Mouse (Mus musculus) limb, embryonic 11.5 days (tissue): ENCODE results near the gene Smu1. TPM values are rescaled to one million over a fixed set of nuclear protein-coding genes. Genes with fewer than 3 reads are reported as not detected.

ENCODE experiments used
- ATAC-seq: fragments of 200-750 bp; cut with Nextera tagmentation; 2 replicates; pipeline ENCODE4 v1.8.0; 2017; ENCODE audit warnings: low read depth; ENCODE audit not compliant: insufficient number of reproducible peaks, low FRiP score, low TSS enrichment
- DNase-seq: peaks from one replicate; pipeline ENCODE4 v3.0.0-alpha.2; 2015; ENCODE audit warnings: low spot score
- H3K27ac ChIP-seq: fragments of 300-500 bp; sonication (generic); replicated peaks from 2 replicates; pipeline ENCODE4 v1.5.1; 2014; ENCODE audit warnings: low read depth, mild to moderate bottlenecking, low read length
- H3K27me3 ChIP-seq: fragments of 300-500 bp; sonication (generic); 2 replicates; pipeline ENCODE4 v1.6.1; 2014; ENCODE audit warnings: mild to moderate bottlenecking, low read length, mixed read lengths; ENCODE audit not compliant: control insufficient read depth, insufficient read depth
- H3K36me3 ChIP-seq: fragments of 300-500 bp; sonication (generic); 2 replicates; pipeline ENCODE4 v1.6.1; 2014; ENCODE audit warnings: mild to moderate bottlenecking, low read length, moderate library complexity, mixed read lengths; ENCODE audit not compliant: control insufficient read depth, insufficient read depth
- H3K4me1 ChIP-seq: fragments of 300-500 bp; sonication (generic); 2 replicates; pipeline ENCODE4 v1.6.1; 2014; ENCODE audit warnings: low read length, mixed read lengths; ENCODE audit not compliant: control insufficient read depth, insufficient read depth
- H3K4me2 ChIP-seq: fragments of 300-500 bp; sonication (generic); 2 replicates; pipeline ENCODE4 v1.6.1; 2014; ENCODE audit warnings: low read depth, mild to moderate bottlenecking, moderate library complexity; ENCODE audit not compliant: severe bottlenecking
- H3K4me3 ChIP-seq: fragments of 300-500 bp; sonication (generic); 2 replicates; pipeline ENCODE4 v1.5.1; 2014; ENCODE audit warnings: low read depth, low read length
- H3K9ac ChIP-seq: fragments of 300-500 bp; sonication (generic); 2 replicates; pipeline ENCODE4 v1.6.1; 2014; ENCODE audit warnings: mild to moderate bottlenecking, low read length
- H3K9me3 ChIP-seq: fragments of 300-500 bp; sonication (generic); 2 replicates; pipeline ENCODE4 v1.6.1; 2016; ENCODE audit warnings: low read length; ENCODE audit not compliant: control insufficient read depth
- WGBS: fragments of 180-500 bp; shearing (Covaris S2); extraction: QIAGEN DNeasy Blood & Tissue Kit; methylation state at CpG from one replicate; pipeline ENCODE4 v1.1.7; 2014; 5-methylcytosine and 5-hydroxymethylcytosine counted together
- polyA plus RNA-seq: library from polyadenylated mRNA; unstranded; fragments of >200 nt; fragmentation: Nextera tagmentation; extraction: Ambion mirVana; gene quantifications from 2 replicates; pipeline ENCODE4 v1.2.1, GENCODE M21; 2014

The Smu1 gene
- polyA plus RNA-seq, 1 experiment from 2014 or later = 185 TPM

GRCm38 (mm10) chr4:40794320-40794719, 36.6 kb upstream of the Smu1 start:
- no peaks in the 10 kb centered on the region for H3K36me3 ChIP-seq
- no peak overlapping the region for H3K9ac ChIP-seq
- DNase-seq = no peak

GRCm38 (mm10) chr4:40791176-40791575, 33.5 kb upstream of the Smu1 start:
- no peak for ATAC-seq
- WGBS = 93% methylated on average over 4 of the region's 4 CpGs

More at GRCm38 (mm10) chr4:40794320-40794719, 36.6 kb upstream of the Smu1 start:
- Histone ChIP-seq H3K4me2 (no peak overlapping the region), H3K27me3 (no peaks in the 10 kb centered on the region), H3K27ac (no peak overlapping the region), H3K4me3 (no peak overlapping the region), H3K9me3 (no peaks in the 10 kb centered on the region; the same call in 1 of the 2 replicates), H3K4me1 (no peaks in the 10 kb centered on the region)
- ATAC-seq = no peak

GRCm38 (mm10) chr4:40786578-40786977, 28.9 kb upstream of the Smu1 start:
- no peak for ATAC-seq

More at GRCm38 (mm10) chr4:40791176-40791575, 33.5 kb upstream of the Smu1 start:
- Histone ChIP-seq H3K27ac (no peak overlapping the region), H3K9ac (no peak overlapping the region), H3K27me3 (no peaks in the 10 kb centered on the region), H3K9me3 (no peaks in the 10 kb centered on the region; the same call in 1 of the 2 replicates), H3K4me2 (no peak overlapping the region), H3K4me3 (no peak overlapping the region), H3K36me3 (no peaks in the 10 kb centered on the region), H3K4me1 (no peaks in the 10 kb centered on the region)
- DNase-seq = no peak

GRCm38 (mm10) chr4:40785620-40786166, 28.0 kb upstream of the Smu1 start:
- H3K27me3 ChIP-seq = no peaks in the 10 kb centered on the region
- no peak for ATAC-seq
- no peaks in the 10 kb centered on the region for H3K9me3 ChIP-seq
- H3K4me2 ChIP-seq = no peak overlapping the region
- H3K27ac ChIP-seq = no peak overlapping the region
- peaks cover 10% of the 10 kb centered on the region for H3K4me1 ChIP-seq
- H3K4me3 ChIP-seq = no peak overlapping the region
- H3K36me3 ChIP-seq = no peaks in the 10 kb centered on the region
- no peak overlapping the region for H3K9ac ChIP-seq
- 82% methylated on average over 9 of the region's 9 CpGs for WGBS
- DNase-seq = no peak

More at GRCm38 (mm10) chr4:40786578-40786977, 28.9 kb upstream of the Smu1 start:
- no peaks in the 10 kb centered on the region for H3K27me3 ChIP-seq
- H3K27ac ChIP-seq = no peak overlapping the region
- no peak overlapping the region for H3K4me2 ChIP-seq
- H3K4me1 ChIP-seq = peaks cover 6% of the 10 kb centered on the region; the same call in 1 of the 2 replicates
- WGBS = 88% methylated on average over 4 of the region's 4 CpGs
- no peak for DNase-seq
- H3K4me3 ChIP-seq = no peak overlapping the region
- no peaks in the 10 kb centered on the region for H3K36me3 ChIP-seq
- H3K9me3 ChIP-seq = no peaks in the 10 kb centered on the region
- H3K9ac ChIP-seq = no peak overlapping the region

- ATAC-seq = no peak
These were observed 26.9 kb upstream of the Smu1 start for GRCm38 (mm10) chr4:40784556-40785169.

GRCm38 (mm10) chr4:40783049-40783448, 25.3 kb upstream of the Smu1 start:
- Histone ChIP-seq H3K27me3 (no peaks in the 10 kb centered on the region), H3K27ac (no peak overlapping the region), H3K4me3 (no peak overlapping the region), H3K36me3 (no peaks in the 10 kb centered on the region), H3K9ac (no peak overlapping the region), H3K4me2 (no peak overlapping the region), H3K4me1 (peaks cover 10% of the 10 kb centered on the region), H3K9me3 (no peaks in the 10 kb centered on the region)
- ATAC-seq (no peak), DNase-seq (no peak)
- 89% methylated on average over 4 of the region's 4 CpGs for WGBS

More at GRCm38 (mm10) chr4:40784556-40785169, 26.9 kb upstream of the Smu1 start:
- H3K27me3 ChIP-seq = no peaks in the 10 kb centered on the region
- H3K4me2 ChIP-seq = no peak overlapping the region
- no peaks in the 10 kb centered on the region for H3K36me3 ChIP-seq
- H3K4me3 ChIP-seq = no peak overlapping the region
- no peak for DNase-seq
- WGBS = 87% methylated on average over 10 of the region's 10 CpGs
- H3K27ac ChIP-seq = no peak overlapping the region
- peaks cover 10% of the 10 kb centered on the region for H3K4me1 ChIP-seq
- H3K9me3 ChIP-seq = no peaks in the 10 kb centered on the region
- no peak overlapping the region for H3K9ac ChIP-seq

GRCm38 (mm10) chr4:40781797-40782495, 24.2 kb upstream of the Smu1 start:
- Histone ChIP-seq H3K27ac (no peak overlapping the region), H3K4me2 (no peak overlapping the region), H3K9me3 (no peaks in the 10 kb centered on the region), H3K36me3 (no peaks in the 10 kb centered on the region), H3K4me1 (peaks cover 10% of the 10 kb centered on the region), H3K27me3 (no peaks in the 10 kb centered on the region), H3K9ac (no peak overlapping the region), H3K4me3 (no peak overlapping the region)
- ATAC-seq (no peak), DNase-seq (no peak)
- 60% methylated on average over 8 of the region's 8 CpGs for WGBS

- Histone ChIP-seq H3K9ac (no peak overlapping the region), H3K4me3 (no peak overlapping the region), H3K27ac (no peak overlapping the region), H3K4me2 (no peak overlapping the region), H3K4me1 (peaks cover 10% of the 10 kb centered on the region), H3K27me3 (no peaks in the 10 kb centered on the region), H3K36me3 (no peaks in the 10 kb centered on the region), H3K9me3 (no peaks in the 10 kb centered on the region)
- peak; percentile 39 for DNase-seq
- 5% methylated on average over 3 of the region's 3 CpGs for WGBS
- ATAC-seq = no peak
These were observed 23.4 kb upstream of the Smu1 start for GRCm38 (mm10) chr4:40781143-40781542.
